Mouse (Mus musculus) neural tube, embryonic 13.5 days (tissue): ENCODE measurements at regions not wholly inside any gene's neighbourhood (a gene's known extent, or its start where the extent isn't known, plus 50 kb on each side); places are given as distances from the start of the nearest gene placed in this dataset.
"Not testable (repeated sequence)": the region's sequence is repeated elsewhere in the genome, so short reads cannot be mapped to it uniquely, and the experiment has no call there.

Source experiments
- ATAC-seq: fragments of 200-750 bp; cut with Nextera tagmentation; 2 replicates; pipeline ENCODE4 v1.8.0; 2017; ENCODE audit warnings: low read depth, mild to moderate bottlenecking, moderate TSS enrichment, moderate library complexity
- H3K27ac ChIP-seq: fragments of 300-500 bp; sonication (generic); replicated peaks from 2 replicates; pipeline ENCODE4 v1.5.1; 2015; ENCODE audit warnings: moderate library complexity, mild to moderate bottlenecking, inconsistent platforms
- H3K27me3 ChIP-seq: fragments of 300-500 bp; sonication (generic); 2 replicates; pipeline ENCODE4 v1.6.1; 2015; ENCODE audit warnings: mild to moderate bottlenecking, inconsistent platforms
- H3K36me3 ChIP-seq: fragments of 300-500 bp; sonication (generic); 2 replicates; pipeline ENCODE4 v1.6.1; 2015; ENCODE audit warnings: mild to moderate bottlenecking, inconsistent platforms
- H3K4me1 ChIP-seq: fragments of 300-500 bp; sonication (generic); replicated peaks from 2 replicates; pipeline ENCODE4 v1.6.1; 2015; ENCODE audit warnings: inconsistent platforms
- H3K4me2 ChIP-seq: fragments of 300-500 bp; sonication (generic); 2 replicates; pipeline ENCODE4 v1.6.1; 2015; ENCODE audit warnings: inconsistent platforms, mild to moderate bottlenecking, moderate library complexity
- H3K4me3 ChIP-seq: fragments of 300-500 bp; sonication (generic); 2 replicates; pipeline ENCODE4 v1.5.1; 2015; ENCODE audit warnings: mild to moderate bottlenecking, inconsistent platforms
- H3K9ac ChIP-seq: fragments of 300-500 bp; sonication (generic); 2 replicates; pipeline ENCODE4 v1.6.1; 2015; ENCODE audit warnings: moderate library complexity, mild to moderate bottlenecking, inconsistent platforms
- H3K9me3 ChIP-seq: fragments of 300-500 bp; sonication (generic); 2 replicates; pipeline ENCODE4 v1.6.1; 2016; ENCODE audit warnings: inconsistent platforms
- WGBS: fragments of 180-500 bp; shearing (Covaris S2); methylation state at CpG from one replicate; pipeline ENCODE4 v1.1.7; 2015; 5-methylcytosine and 5-hydroxymethylcytosine counted together

DNA sequence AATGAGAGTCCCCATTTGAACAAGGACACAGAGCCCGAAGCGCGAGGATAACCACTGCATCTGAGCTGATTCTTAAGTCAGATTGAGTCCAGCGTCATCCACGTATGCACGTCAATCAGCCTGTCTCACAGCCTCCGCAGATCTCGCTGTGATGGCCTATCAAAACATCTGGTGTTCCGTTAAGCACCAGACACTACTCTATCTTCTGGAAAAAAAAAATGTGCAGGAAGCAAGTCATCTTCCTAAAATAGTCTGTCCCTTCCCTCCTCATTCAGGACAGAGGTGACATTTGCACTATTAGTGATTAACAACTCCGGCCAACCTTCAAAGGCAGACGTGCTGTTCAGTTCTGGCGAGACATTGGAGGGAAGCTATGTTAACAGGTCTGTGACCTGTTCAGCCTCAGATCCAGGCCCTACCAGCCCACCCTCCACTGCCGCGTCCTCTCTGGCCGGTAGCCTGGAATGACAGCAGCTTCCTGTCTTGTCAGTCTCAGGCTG is 81.0 kb downstream of the Cpn2 start:
- H3K9me3 ChIP-seq, result no peaks in the 10 kb centered on the region
- H3K27ac ChIP-seq, result no peak overlapping the region
- no peak overlapping the region for H3K9ac ChIP-seq
- 58% methylated on average over 15 of the region's 15 CpGs for WGBS
- H3K36me3 ChIP-seq, result no peaks in the 10 kb centered on the region
- H3K4me3 ChIP-seq, result no peak overlapping the region
- ATAC-seq, result no peak
- peaks cover 74% of the 10 kb centered on the region for H3K27me3 ChIP-seq
- H3K4me1 ChIP-seq, result peaks cover 46% of the 10 kb centered on the region
- no peak overlapping the region for H3K4me2 ChIP-seq

GRCm38 (mm10) chr16:30186701-30187270 is 80.5 kb downstream of the Cpn2 start:
- 79% methylated on average over 10 of the region's 10 CpGs for WGBS
- no peak overlapping the region for H3K4me2 ChIP-seq
- H3K27ac ChIP-seq, result no peak overlapping the region
- no peak overlapping the region for H3K9ac ChIP-seq
- peaks cover 46% of the 10 kb centered on the region for H3K4me1 ChIP-seq
- no peak for ATAC-seq
- H3K9me3 ChIP-seq, result no peaks in the 10 kb centered on the region
- no peak overlapping the region for H3K4me3 ChIP-seq
- peaks cover 72% of the 10 kb centered on the region for H3K27me3 ChIP-seq
- H3K36me3 ChIP-seq, result no peaks in the 10 kb centered on the region

GRCm38 (mm10) chr16:30187400-30187799 is 79.9 kb downstream of the Cpn2 start:
- ATAC-seq, result no peak
- H3K27ac ChIP-seq, result 0 out of 2 replicates have a peak overlapping the region, but pooled peaks have one; percentile 33
- H3K9ac ChIP-seq, result peak overlapping the region; percentile 70; the same call in 1 of the 2 replicates

DNA sequence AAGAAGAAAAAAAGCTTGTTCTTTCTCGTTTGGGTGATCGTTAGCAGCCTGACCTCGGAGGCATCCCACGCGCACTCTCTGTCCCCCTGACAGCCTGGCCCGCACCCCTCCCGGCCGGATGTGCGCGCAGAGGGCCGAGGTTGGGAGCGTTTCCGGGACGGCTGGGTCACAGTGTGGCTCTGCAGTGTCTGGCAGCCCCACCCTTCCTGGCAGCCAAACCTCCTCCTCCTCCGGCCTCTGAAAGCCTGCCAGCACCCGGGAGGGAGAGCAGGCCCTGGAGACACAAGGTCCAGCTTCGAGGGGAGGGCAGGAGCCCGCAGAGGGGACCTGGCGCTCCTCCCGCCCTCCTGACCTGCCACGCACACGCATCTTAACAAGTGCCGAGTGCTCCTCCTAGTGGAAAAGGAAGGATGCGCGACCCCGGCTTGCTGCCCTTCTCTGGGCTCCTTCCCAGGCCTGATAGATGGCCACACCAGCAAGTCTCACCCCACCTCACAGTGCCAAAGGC is 79.3 kb downstream of the Cpn2 start:
- no peaks in the 10 kb centered on the region for H3K9me3 ChIP-seq
- H3K27me3 ChIP-seq, result peaks cover 66% of the 10 kb centered on the region
- ATAC-seq, result peak; percentile 60
- peak overlapping the region; percentile 43 for H3K4me3 ChIP-seq
- WGBS, result under 1% methylated on average over 26 of the region's 26 CpGs
- peaks cover 46% of the 10 kb centered on the region for H3K4me1 ChIP-seq
- 0 out of 2 replicates have a peak overlapping the region, but pooled peaks have one; percentile 33 for H3K27ac ChIP-seq
- peak overlapping the region; percentile 70 for H3K4me2 ChIP-seq
- no peaks in the 10 kb centered on the region for H3K36me3 ChIP-seq
- H3K9ac ChIP-seq, result peak overlapping the region; percentile 70

More at GRCm38 (mm10) chr16:30187400-30187799, 79.9 kb downstream of the Cpn2 start:
- Histone ChIP-seq H3K9me3 (no peaks in the 10 kb centered on the region), H3K4me1 (peaks cover 46% of the 10 kb centered on the region), H3K4me3 (peak overlapping the region; percentile 43), H3K27me3 (peaks cover 70% of the 10 kb centered on the region), H3K4me2 (peak overlapping the region; percentile 70), H3K36me3 (no peaks in the 10 kb centered on the region)
- WGBS, result 51% methylated on average over 9 of the region's 9 CpGs

GRCm38 (mm10) chr16:30188769-30189430 is 78.4 kb downstream of the Cpn2 start:
- no peaks in the 10 kb centered on the region for H3K36me3 ChIP-seq
- no peak overlapping the region for H3K4me2 ChIP-seq
- peaks cover 55% of the 10 kb centered on the region for H3K4me1 ChIP-seq
- H3K9ac ChIP-seq, result no peak overlapping the region
- H3K27ac ChIP-seq, result no peak overlapping the region
- no peaks in the 10 kb centered on the region for H3K9me3 ChIP-seq
- 63% methylated on average over 8 of the region's 8 CpGs for WGBS
- peaks cover 57% of the 10 kb centered on the region for H3K27me3 ChIP-seq
- no peak overlapping the region for H3K4me3 ChIP-seq
- no peak for ATAC-seq

DNA sequence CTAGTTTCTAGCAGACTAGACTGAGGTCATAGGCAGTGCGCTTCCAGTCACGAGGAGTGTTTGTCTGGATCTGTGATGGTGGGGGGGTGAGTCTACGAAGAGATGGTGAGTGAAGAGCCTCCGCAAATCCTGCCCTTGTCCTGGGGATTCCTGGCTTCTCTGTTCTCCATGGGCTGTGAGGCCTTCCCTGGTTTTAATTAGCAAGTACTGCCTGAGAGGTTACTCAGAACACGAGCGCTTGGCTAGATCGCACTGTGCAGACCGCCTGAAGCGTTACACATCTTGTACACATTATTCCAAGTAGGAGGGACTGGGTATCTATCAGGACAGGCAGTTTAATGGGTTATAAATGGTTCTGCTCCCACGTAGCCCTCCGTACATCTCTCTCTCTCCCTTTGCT is 76.9 kb downstream of the Cpn2 start:
- Histone ChIP-seq H3K4me2 (no peak overlapping the region), H3K27ac (no peak overlapping the region), H3K4me1 (peaks cover 53% of the 10 kb centered on the region), H3K27me3 (peaks cover 54% of the 10 kb centered on the region), H3K9ac (no peak overlapping the region), H3K9me3 (no peaks in the 10 kb centered on the region), H3K4me3 (no peak overlapping the region), H3K36me3 (no peaks in the 10 kb centered on the region)
- WGBS, result 60% methylated on average over 11 of the region's 11 CpGs
- no peak for ATAC-seq

- no peak overlapping the region for H3K27ac ChIP-seq
Measured at GRCm38 (mm10) chr16:30190935-30191514, 76.3 kb downstream of the Cpn2 start.

DNA sequence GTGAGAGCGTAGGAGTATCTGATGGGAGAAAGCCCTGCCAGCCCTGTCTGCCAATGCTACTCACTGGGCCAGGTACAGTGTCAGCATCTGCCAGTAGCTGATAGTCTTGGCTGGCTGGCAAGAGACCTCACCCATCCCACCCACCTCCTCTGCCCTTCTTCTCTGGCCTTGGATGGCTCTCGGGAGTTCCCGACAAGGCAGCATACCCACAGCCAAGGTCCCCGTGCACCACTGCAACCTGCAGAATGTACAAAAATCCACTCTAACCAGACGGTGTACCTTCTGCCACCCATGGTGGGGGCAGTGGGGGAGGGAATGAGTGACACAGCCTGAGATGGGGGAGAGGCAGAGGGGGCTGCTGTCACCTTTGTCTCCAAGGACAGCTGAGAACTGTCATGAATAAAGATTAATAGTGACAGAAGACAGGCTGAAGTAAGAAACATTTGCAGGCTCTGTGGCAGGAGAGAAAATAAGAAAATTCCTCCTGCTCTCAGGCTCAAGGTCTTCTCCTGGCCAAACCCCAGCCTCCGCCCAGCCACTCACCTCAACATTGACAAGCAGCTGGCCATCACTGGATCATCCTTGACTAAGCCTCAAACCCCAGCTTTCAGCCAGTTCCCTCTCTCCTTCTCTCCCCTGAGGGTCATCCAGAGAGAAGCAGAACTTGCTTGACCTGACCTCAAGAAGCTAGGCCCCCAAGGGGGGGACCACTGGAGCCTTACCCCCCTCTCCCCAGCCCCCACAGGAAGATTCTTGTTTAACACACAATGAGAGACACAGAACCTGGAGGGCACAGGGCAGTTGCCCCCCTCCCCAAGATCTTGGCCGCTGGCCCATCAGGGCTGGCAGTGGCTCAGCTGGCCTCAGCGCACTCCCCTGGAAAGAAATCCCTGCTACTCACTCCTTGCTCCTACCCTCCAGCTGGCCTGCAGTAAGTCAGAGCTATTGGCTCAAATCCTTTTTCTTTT is 73.7 kb downstream of the Cpn2 start:
- Histone ChIP-seq H3K4me2 (no peak overlapping the region), H3K9ac (no peak overlapping the region; the same call in 1 of the 2 replicates), H3K4me3 (no peak overlapping the region), H3K27me3 (peaks cover 33% of the 10 kb centered on the region), H3K36me3 (no peaks in the 10 kb centered on the region), H3K4me1 (peaks cover 30% of the 10 kb centered on the region), H3K27ac (peak overlapping the region; percentile 52), H3K9me3 (no peaks in the 10 kb centered on the region)
- 50% methylated on average over 8 of the region's 8 CpGs for WGBS
- peak; percentile 81 for ATAC-seq

More at GRCm38 (mm10) chr16:30190935-30191514, 76.3 kb downstream of the Cpn2 start:
- no peaks in the 10 kb centered on the region for H3K9me3 ChIP-seq
- H3K27me3 ChIP-seq, result peaks cover 48% of the 10 kb centered on the region
- peaks cover 51% of the 10 kb centered on the region for H3K4me1 ChIP-seq
- H3K9ac ChIP-seq, result no peak overlapping the region
- no peak for ATAC-seq
- 76% methylated on average over 15 of the region's 15 CpGs for WGBS
- no peaks in the 10 kb centered on the region for H3K36me3 ChIP-seq
- H3K4me3 ChIP-seq, result no peak overlapping the region
- no peak overlapping the region for H3K4me2 ChIP-seq

DNA sequence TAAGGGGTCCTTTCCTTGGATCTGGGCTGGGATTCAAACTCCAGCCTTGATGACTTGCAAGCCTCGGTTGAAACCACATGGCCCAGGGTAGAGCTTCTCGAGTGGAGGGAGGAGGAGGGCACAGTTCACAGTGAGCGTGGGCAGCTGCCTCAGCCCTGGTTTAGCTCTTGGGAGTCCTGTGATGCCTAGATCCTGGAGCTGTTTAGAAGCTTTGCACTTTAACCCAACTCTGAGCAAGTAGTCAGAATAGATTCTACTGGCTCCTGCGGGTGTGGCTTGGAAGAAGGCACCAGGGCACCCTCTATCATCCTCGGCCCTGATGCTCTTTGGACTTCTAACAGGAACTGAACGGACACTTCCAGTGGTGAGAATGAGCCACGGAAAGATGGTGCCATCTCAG is 72.5 kb downstream of the Cpn2 start:
- no peak for ATAC-seq
- no peak overlapping the region for H3K4me3 ChIP-seq
- peaks cover 22% of the 10 kb centered on the region for H3K27me3 ChIP-seq
- H3K9me3 ChIP-seq, result no peaks in the 10 kb centered on the region
- H3K4me1 ChIP-seq, result peaks cover 22% of the 10 kb centered on the region
- H3K4me2 ChIP-seq, result no peak overlapping the region
- H3K36me3 ChIP-seq, result no peaks in the 10 kb centered on the region
- no peak overlapping the region for H3K9ac ChIP-seq
- WGBS, result 78% methylated on average over 7 of the region's 7 CpGs
- no peak overlapping the region for H3K27ac ChIP-seq

GRCm38 (mm10) chr16:30195859-30196258 is 71.4 kb downstream of the Cpn2 start:
- peaks cover 15% of the 10 kb centered on the region for H3K27me3 ChIP-seq
- H3K4me3 ChIP-seq, ATAC-seq, H3K36me3 ChIP-seq, H3K9ac ChIP-seq, H3K4me2 ChIP-seq, H3K27ac ChIP-seq, H3K9me3 ChIP-seq: not testable (repeated sequence)
- peaks cover 21% of the 10 kb centered on the region for H3K4me1 ChIP-seq
- 94% methylated on average over 2 of the region's 2 CpGs for WGBS

- Histone ChIP-seq H3K4me1 (peaks cover 19% of the 10 kb centered on the region), H3K4me3 (no peak overlapping the region), H3K27ac (no peak overlapping the region), H3K4me2 (no peak overlapping the region), H3K27me3 (peaks cover 10% of the 10 kb centered on the region), H3K9ac (no peak overlapping the region), H3K9me3 (no peaks in the 10 kb centered on the region), H3K36me3 (no peaks in the 10 kb centered on the region)
- no peak for ATAC-seq
- 90% methylated on average over 3 of the region's 3 CpGs for WGBS
Measured at GRCm38 (mm10) chr16:30197351-30197750, 69.9 kb downstream of the Cpn2 start.
